Mouse (Mus musculus): ENCODE results near the gene Hipk2. TPM values are rescaled to one million over a fixed set of nuclear protein-coding genes. Genes with fewer than 3 reads are reported as not detected.

The Hipk2 gene
- polyA plus RNA-seq, 1 experiment from 2014 or later = 13.7 TPM

GRCm38 (mm10) chr6:38921810-38922116, 45.8 kb upstream of the Hipk2 start:
- no peak for ATAC-seq (ENCODE audit: low FRiP score, low TSS enrichment)
- Histone ChIP-seq H3K4me1 (replicated peaks; ENCODE audit: control insufficient read depth, insufficient read depth) (no peaks in the 10 kb centered on the region), H3K4me3 (ENCODE audit: low read depth, low read length) (no peak overlapping the region), H3K4me2 (replicated peaks; ENCODE audit: low read depth) (no peak overlapping the region), H3K27ac (replicated peaks) (0 out of 2 replicates have a peak overlapping the region, but pooled peaks have one; percentile 31), H3K9ac (ENCODE audit: low read length) (no peak overlapping the region), H3K36me3 (ENCODE audit: control insufficient read depth, insufficient read depth, low read length) (no peaks in the 10 kb centered on the region), H3K9me3 (ENCODE audit: control insufficient read depth, low read length) (no peaks in the 10 kb centered on the region), H3K27me3 (ENCODE audit: control insufficient read depth, insufficient read depth, low read length) (no peaks in the 10 kb centered on the region)
- TF ChIP-seq CTCF (IDR thresholded peaks at IDR 0.05; ENCODE audit: low read depth) = no peak
- DNase-seq (ENCODE audit: low spot score) = no peak
- 75% methylated on average over 8 of the region's 8 CpGs for WGBS

DNA sequence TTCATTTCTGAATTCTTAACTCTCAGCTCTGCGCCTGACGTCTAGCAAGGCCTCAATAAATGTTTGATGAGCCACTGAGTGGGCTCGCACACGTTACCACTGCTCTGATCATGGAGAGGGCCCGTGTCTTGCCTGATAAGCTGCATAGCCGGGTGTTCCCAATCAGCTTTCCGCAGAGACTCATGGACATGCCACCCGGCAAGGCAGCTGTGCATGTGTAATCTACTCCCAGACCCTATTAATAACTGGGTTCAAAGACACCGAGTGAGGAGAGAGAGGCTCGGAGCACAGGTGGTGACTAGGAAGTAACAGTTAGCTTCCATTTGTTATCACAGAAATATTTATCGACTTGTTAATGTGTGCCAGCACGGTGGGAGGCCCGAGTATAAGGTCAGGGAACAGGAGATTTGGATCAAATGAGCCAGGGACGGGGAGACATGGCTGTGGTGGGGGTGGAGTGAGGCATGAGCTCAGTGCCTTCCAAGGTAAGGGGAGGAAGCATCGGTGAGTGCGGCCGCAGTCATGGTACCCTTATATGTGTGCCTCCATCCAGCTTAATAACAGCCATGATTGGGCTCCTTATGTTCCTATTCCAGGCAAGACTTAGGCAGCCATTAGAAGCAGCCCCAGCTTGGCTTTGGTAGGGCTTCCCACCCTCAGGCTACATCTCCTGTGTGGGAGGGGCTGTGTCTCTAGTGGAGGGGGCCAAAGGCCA, 45.3 kb upstream of the Hipk2 start:
- TF ChIP-seq CTCF (IDR thresholded peaks at IDR 0.05; ENCODE audit: low read depth) (no peak), EP300 (optimal IDR thresholded peaks at IDR 0.05) (no peak)
- WGBS = 45% methylated on average over 17 of the region's 17 CpGs
- H3K4me1 ChIP-seq (replicated peaks; ENCODE audit: control insufficient read depth, insufficient read depth) = no peaks in the 10 kb centered on the region
- DNase-seq (ENCODE audit: low spot score) (peak; percentile 60), ATAC-seq (ENCODE audit: low FRiP score, low TSS enrichment) (peak; percentile 33)
- H3K4me3 ChIP-seq (ENCODE audit: low read depth, low read length) = no peak overlapping the region
- no peaks in the 10 kb centered on the region for H3K27me3 ChIP-seq (ENCODE audit: control insufficient read depth, insufficient read depth, low read length)
- no peaks in the 10 kb centered on the region for H3K36me3 ChIP-seq (ENCODE audit: control insufficient read depth, insufficient read depth, low read length)
- H3K9me3 ChIP-seq (ENCODE audit: control insufficient read depth, low read length) = no peaks in the 10 kb centered on the region
- H3K27ac ChIP-seq (replicated peaks) = 0 out of 2 replicates have a peak overlapping the region, but pooled peaks have one; percentile 31
- no peak overlapping the region for H3K9ac ChIP-seq (ENCODE audit: low read length)
- H3K4me2 ChIP-seq (replicated peaks; ENCODE audit: low read depth) = no peak overlapping the region

DNA sequence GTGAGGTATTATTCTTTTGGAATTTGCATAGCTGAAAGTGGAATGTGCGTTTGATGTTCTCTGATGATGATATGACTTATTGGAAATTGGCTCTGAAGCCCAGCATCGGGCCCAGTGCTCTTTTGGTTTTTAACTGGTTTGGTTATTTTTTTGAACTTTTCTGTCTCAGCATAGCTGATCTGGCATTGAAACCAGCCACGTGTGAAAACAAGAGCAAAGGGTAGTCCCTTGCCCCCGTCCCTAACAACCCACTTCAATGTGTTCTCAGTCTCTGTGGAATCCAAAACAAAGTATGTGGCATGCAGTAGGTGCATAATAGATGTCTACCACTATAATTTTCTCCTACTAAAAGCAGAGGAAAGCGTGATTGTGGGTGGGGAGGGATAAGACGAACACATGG, 44.2 kb upstream of the Hipk2 start:
- Histone ChIP-seq H3K4me2 (replicated peaks; ENCODE audit: low read depth) (no peak overlapping the region), H3K4me3 (ENCODE audit: low read depth, low read length) (no peak overlapping the region), H3K36me3 (ENCODE audit: control insufficient read depth, insufficient read depth, low read length) (no peaks in the 10 kb centered on the region), H3K27ac (replicated peaks) (no peak overlapping the region), H3K4me1 (replicated peaks; ENCODE audit: control insufficient read depth, insufficient read depth) (no peaks in the 10 kb centered on the region), H3K27me3 (ENCODE audit: control insufficient read depth, insufficient read depth, low read length) (no peaks in the 10 kb centered on the region), H3K9ac (ENCODE audit: low read length) (no peak overlapping the region), H3K9me3 (ENCODE audit: control insufficient read depth, low read length) (no peaks in the 10 kb centered on the region)
- ATAC-seq (ENCODE audit: low FRiP score, low TSS enrichment) (no peak), DNase-seq (ENCODE audit: low spot score) (no peak)
- 75% methylated on average over 6 of the region's 6 CpGs for WGBS
- TF ChIP-seq EP300 (optimal IDR thresholded peaks at IDR 0.05) (no peak), CTCF (IDR thresholded peaks at IDR 0.05; ENCODE audit: low read depth) (no peak)

DNA sequence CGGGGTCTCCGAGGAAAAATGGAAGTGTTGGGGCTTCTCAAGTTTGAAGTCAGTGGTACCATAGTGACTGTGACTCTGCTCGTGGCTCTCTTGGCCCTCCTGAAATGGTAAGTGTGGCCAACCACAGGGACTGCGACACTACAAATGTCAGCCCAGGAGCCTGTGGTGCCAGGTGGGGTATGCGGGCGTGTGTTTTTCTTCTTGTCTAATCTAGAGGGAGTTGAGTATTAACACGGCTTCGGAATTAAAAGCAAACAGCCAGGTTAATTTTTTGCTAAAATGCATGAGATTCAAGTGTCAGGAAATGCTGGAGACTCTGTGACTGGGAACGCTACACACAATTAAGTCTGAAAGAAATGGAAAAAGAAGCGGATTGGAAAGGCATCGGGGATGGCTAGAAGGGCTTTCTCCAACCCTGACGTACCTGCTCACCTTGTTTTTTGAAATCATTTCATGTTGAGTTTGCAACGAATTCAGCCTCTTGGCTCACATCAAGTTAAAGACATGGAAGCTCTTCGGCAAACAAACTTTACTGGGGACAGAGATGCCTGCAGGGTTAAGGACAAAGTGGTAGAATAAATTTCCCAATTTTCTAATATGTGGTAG, 43.3 kb upstream of the Hipk2 start:
- 53% methylated on average over 14 of the region's 14 CpGs for WGBS
- H3K4me2 ChIP-seq (replicated peaks; ENCODE audit: low read depth) = 0 out of 2 replicates have a peak overlapping the region, but pooled peaks have one; percentile 5
- no peaks in the 10 kb centered on the region for H3K36me3 ChIP-seq (ENCODE audit: control insufficient read depth, insufficient read depth, low read length)
- no peak overlapping the region for H3K9ac ChIP-seq (ENCODE audit: low read length)
- no peak overlapping the region for H3K4me3 ChIP-seq (ENCODE audit: low read depth, low read length)
- H3K9me3 ChIP-seq (ENCODE audit: control insufficient read depth, low read length) = no peaks in the 10 kb centered on the region
- TF ChIP-seq CTCF (IDR thresholded peaks at IDR 0.05; ENCODE audit: low read depth) (no peak), EP300 (optimal IDR thresholded peaks at IDR 0.05) (no peak)
- no peaks in the 10 kb centered on the region for H3K4me1 ChIP-seq (replicated peaks; ENCODE audit: control insufficient read depth, insufficient read depth)
- ATAC-seq (ENCODE audit: low FRiP score, low TSS enrichment) (0 out of 2 replicates have a peak, but pooled peaks have one; percentile 28), DNase-seq (ENCODE audit: low spot score) (peak; percentile 64)
- H3K27ac ChIP-seq (replicated peaks) = peak overlapping the region; percentile 69
- H3K27me3 ChIP-seq (ENCODE audit: control insufficient read depth, insufficient read depth, low read length) = no peaks in the 10 kb centered on the region

DNA sequence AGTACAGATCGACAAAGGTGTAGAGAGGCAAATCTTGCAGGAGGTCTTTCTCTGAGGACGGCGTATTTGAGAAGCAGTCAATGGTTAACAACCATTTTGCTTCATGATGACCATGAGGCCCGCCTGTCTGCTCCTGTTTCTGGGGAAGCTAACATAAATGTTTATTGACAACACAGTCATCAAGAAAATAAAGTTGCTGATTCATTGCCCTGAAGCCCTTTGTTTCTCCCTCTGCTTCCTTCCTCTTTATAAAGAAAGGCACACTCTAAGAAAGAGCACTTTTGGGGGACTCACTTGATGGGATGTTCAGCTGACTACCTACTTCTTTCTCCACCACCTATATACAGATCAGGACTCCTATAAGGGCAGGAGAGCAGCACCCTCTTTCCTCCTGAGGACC, 42.8 kb upstream of the Hipk2 start:
- WGBS = 68% methylated on average over 4 of the region's 4 CpGs
- no peak for DNase-seq (ENCODE audit: low spot score)
- Histone ChIP-seq H3K4me1 (replicated peaks; ENCODE audit: control insufficient read depth, insufficient read depth) (no peaks in the 10 kb centered on the region), H3K9ac (ENCODE audit: low read length) (no peak overlapping the region), H3K4me3 (ENCODE audit: low read depth, low read length) (no peak overlapping the region), H3K36me3 (ENCODE audit: control insufficient read depth, insufficient read depth, low read length) (no peaks in the 10 kb centered on the region), H3K4me2 (replicated peaks; ENCODE audit: low read depth) (0 out of 2 replicates have a peak overlapping the region, but pooled peaks have one; percentile 5), H3K9me3 (ENCODE audit: control insufficient read depth, low read length) (no peaks in the 10 kb centered on the region), H3K27ac (replicated peaks) (peak overlapping the region; percentile 69), H3K27me3 (ENCODE audit: control insufficient read depth, insufficient read depth, low read length) (no peaks in the 10 kb centered on the region)
- TF ChIP-seq EP300 (optimal IDR thresholded peaks at IDR 0.05) (no peak), CTCF (IDR thresholded peaks at IDR 0.05; ENCODE audit: low read depth) (no peak)
- ATAC-seq (ENCODE audit: low FRiP score, low TSS enrichment) = no peak

- Histone ChIP-seq H3K4me1 (replicated peaks; ENCODE audit: control insufficient read depth, insufficient read depth) (no peaks in the 10 kb centered on the region), H3K27me3 (ENCODE audit: control insufficient read depth, insufficient read depth, low read length) (no peaks in the 10 kb centered on the region), H3K27ac (replicated peaks) (peak overlapping the region; percentile 49), H3K4me2 (replicated peaks; ENCODE audit: low read depth) (no peak overlapping the region), H3K9me3 (ENCODE audit: control insufficient read depth, low read length) (no peaks in the 10 kb centered on the region), H3K4me3 (ENCODE audit: low read depth, low read length) (no peak overlapping the region), H3K36me3 (ENCODE audit: control insufficient read depth, insufficient read depth, low read length) (no peaks in the 10 kb centered on the region), H3K9ac (ENCODE audit: low read length) (no peak overlapping the region)
- DNase-seq (ENCODE audit: low spot score) (no peak), ATAC-seq (ENCODE audit: low FRiP score, low TSS enrichment) (peak; percentile 30; the same call in 1 of the 2 replicates)
- TF ChIP-seq CTCF (IDR thresholded peaks at IDR 0.05; ENCODE audit: low read depth) (no peak), EP300 (optimal IDR thresholded peaks at IDR 0.05) (no peak)
- 39% methylated on average over 3 of the region's 3 CpGs for WGBS
Observed at GRCm38 (mm10) chr6:38917415-38917814, 41.5 kb upstream of the Hipk2 start.
